Mouse (Mus musculus) adrenal gland, postnatal 36 days (tissue): ENCODE measurements around the gene Gm8138. TPM values are rescaled to one million over a fixed set of nuclear protein-coding genes. Genes with fewer than 3 reads are reported as not detected.
"Not testable (repeated sequence)": the region's sequence is repeated elsewhere in the genome, so short reads cannot be mapped to it uniquely, and the experiment has no call there.

ENCODE experiments used
- DNase-seq, 2 experiments: peaks; one replicate each; pipeline ENCODE4 v3.0.0; 2021; ENCODE audit warnings: mixed read lengths in 1 of 2
- long read RNA-seq, 2 experiments: library from polyadenylated mRNA; stranded (forward); transcript quantifications; one replicate each; pipeline ENCODE4 v2.0.0; 2021; ENCODE audit warnings: borderline sequencing depth in 2 of 2
- total RNA-seq, 2 experiments: library from RNA; stranded (reverse); gene quantifications; 2 replicates each; pipeline ENCODE4 v1.2.3; 2021

The Gm8138 gene
- total RNA-seq, result not detected
- long read RNA-seq, experiment 1, result 0 reads
- long read RNA-seq, experiment 2, result 0 reads

DNA sequence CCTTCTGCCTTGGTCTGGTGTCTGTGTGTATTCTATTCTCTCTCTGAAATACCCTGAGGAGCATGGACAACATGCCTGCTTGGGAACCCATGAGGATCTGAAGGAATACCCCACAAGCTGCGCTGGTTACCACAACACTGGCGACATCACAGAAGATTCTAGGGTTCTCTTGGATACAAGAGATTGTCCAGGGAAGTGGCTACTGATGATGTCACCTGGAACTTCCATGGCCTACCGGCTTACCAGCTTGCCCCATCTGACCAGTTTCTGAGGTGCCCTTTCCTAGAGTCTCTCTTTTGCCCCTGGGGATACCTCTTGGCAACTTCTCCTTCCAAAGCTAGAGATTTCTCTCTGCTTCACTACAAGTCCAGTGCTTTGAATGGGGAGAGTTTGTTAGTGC is at the start of gene Gm8138:
TSS of gene Gm8138 (minus strand) at position 101 of the 400 bp plus-strand sequence.
- DNase-seq, result not testable (repeated sequence)

DNA sequence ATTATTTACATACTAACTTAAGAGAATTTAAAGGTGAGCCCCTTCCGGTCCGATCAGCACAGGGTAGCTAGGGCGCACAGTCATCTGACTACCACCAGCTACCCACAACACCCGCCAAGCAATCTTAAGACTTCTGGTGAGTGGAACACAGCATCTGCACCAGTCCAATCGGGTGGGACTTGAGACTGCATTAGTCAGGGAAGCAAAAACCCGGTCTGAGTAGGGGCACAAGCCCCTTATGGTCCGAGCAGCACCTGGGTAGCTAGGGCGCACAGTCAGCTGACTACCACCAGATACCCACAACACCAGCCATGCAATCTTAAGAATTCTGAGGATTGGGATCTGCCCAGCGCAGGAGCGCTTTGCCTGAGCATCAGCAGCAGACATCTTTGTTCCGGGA is 54.4 kb downstream of the Gm8138 start:
- DNase-seq, result not testable (repeated sequence)

Other genes with a start within 250 kb of the Gm8138 start
- gene Gm7233, start 236.5 kb downstream of the Gm8138 start, total RNA-seq, result not detected
- gene Gm8122, start 181.0 kb downstream of the Gm8138 start, total RNA-seq, result not detected
- not detected for gene Gm8126, start 157.7 kb downstream of the Gm8138 start, total RNA-seq
- not detected for gene Gm9732, start 141.3 kb downstream of the Gm8138 start, total RNA-seq
- gene Gm8127, start 122.5 kb downstream of the Gm8138 start, total RNA-seq, result not detected
- not detected for gene 1700001F09Rik, start 68.5 kb downstream of the Gm8138 start, total RNA-seq
- gene Gm5799, start 127.2 kb upstream of the Gm8138 start, total RNA-seq, result not detected
- not detected for gene Gm17654, start 162.8 kb upstream of the Gm8138 start, total RNA-seq
- not detected for gene Gm10375, start 191.7 kb upstream of the Gm8138 start, total RNA-seq